Mouse (Mus musculus): ENCODE measurements around the gene Gm10803.
"Not testable (repeated sequence)": the region's sequence is repeated elsewhere in the genome, so short reads cannot be mapped to it uniquely, and the experiment has no call there.

Gm10803 gene

GRCm38 (mm10) chr2:93560268-93560667 lies at the start of gene Gm10803:
Gm10803 (plus strand) TSS chr2:93560568.
- DNase-seq (ENCODE audit: low read depth), result not testable (repeated sequence)

DNA sequence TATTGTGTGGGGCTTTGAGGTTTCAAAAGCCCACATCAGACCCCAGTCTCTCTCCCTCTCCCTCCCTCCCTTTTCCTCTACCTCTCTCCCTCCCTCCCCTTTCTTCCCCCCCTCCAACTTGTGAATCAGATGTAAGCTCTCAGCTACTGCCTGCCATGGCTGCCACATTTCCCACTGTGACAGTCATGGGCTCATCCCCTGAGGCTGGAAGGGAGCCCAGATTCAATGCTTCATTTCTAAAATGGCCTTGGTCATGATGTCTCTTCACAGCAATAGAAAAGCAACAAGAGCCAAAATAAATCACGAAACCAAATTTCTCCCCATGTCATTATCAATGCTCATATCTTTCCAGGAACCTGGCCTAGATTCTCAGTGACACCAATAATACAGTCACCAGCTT lies 49.5 kb upstream of the Gm10803 start:
- DNase-seq (ENCODE audit: low read depth), result no peak

DNA sequence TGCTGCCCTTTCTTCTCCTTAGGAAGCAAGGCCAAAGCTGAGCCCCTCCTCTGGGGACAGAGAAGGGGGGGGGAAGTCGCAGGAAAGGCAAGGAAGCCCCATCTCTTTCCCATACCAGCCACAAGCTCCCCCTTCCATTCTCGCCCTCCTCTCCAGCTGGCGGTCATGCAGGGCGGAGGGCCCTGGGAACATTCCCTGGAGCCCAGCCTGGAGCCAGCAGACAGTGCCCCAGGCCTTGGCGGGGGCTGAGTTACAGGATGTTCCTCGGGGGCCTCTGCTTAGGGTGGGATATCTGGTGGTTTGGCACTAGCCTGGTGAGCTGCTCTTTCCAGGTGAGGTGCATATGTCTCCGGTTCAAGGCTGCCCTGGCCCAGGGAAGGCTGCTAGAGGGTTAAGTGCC lies 48.2 kb upstream of the Gm10803 start:
- no peak for DNase-seq (ENCODE audit: low read depth)

GRCm38 (mm10) chr2:93515246-93515645 lies 45.1 kb upstream of the Gm10803 start:
- no peak for DNase-seq (ENCODE audit: low read depth)

DNA sequence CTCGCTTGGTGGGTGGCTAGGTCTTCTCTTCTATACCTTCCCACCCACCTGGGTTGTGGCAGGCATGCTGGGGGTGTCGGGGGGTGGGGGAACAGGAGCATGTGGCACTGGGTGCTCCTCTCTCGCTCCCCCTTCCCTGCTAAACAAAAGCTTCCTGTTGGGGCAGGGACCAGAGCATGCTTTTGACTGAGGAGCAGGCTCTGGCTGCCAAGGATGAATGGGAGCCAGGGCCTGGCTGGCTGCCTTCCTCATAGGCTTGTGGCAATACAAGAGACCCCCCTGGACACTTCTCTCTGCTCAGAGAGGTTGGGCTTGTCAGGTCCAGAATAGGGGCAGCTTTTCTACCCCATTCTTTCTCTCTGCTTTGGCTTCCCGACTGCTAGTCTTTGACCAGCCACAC lies 39.3 kb upstream of the Gm10803 start:
- no peak for DNase-seq (ENCODE audit: low read depth)

- DNase-seq (ENCODE audit: low read depth), result no peak
These were observed 38.8 kb upstream of the Gm10803 start for GRCm38 (mm10) chr2:93521571-93521970.

DNA sequence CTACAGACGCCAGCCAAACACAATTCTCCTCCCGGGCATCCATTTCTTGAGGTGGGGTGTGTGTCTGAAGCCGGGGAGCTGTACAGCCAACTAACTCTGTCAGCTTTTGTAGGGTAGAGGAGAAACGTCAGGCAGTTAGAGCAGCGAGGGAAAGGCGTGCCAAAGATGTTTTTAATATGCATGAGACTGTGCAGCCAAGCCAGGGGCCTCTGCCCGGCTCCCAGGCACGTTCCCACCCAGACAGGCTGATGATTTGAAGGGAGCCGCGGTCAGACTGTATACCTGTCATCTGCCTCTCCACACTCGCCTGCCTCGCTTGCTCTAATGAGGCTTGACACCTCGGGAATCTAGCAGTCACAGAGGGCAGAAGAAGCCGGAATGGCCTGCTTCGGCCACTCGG lies 38.4 kb upstream of the Gm10803 start:
- no peak for DNase-seq (ENCODE audit: low read depth)

DNA sequence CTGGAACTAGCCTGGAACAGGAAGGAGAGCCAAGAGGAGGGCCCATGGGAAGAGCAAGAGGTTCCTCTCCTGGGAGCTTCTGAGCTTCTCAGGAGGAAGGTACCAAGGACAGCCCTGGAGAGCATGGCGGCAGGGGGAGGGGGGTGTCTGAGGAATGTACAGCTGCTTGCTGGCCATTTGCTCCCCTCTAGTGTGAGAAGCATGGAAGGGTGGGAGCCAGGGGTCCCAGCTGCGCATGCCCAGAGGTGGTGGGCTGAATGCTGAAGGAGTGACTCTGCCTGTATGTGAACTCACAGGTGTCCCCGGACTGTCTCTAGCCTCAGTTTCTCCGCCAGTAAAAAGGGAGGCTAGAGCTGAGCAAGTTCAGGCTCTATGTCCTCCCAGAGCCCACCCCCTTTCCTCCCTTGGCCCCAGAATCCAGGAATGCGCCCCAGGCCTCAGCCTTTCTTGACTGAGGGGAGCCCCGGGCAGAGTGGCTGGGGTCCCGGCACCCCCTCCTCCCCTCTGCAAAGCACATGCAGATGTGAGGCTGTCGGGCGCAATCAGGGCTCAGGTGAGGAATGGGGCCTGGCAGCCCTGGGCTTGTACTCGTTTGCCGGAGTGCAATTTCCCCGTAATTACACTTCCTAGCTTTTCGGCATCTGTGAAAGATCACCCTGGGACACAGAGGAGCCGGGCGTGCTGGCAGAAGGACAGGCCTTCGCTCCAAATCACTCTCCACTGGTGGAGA lies 35.2 kb upstream of the Gm10803 start:
- DNase-seq (ENCODE audit: low read depth), result no peak

DNA sequence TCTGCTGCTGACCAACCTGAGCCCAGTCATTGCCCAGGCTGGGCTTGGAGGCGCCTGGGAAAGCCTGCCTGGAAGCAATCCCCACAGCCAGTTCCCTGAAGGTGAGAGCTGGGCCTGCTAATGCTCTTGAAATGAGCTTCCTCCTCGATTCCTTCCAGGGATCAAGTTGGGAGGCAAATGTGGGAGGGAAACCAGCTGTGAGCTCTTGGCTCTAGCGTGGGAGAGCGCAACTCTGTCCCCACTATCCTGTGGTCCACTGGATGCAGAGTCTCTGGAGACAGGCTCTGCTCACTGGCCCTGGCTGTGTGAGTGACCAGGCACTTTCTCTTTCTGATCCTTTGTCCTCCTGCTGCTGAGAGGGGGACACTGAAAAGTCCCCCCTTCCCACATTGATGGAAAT lies 30.8 kb upstream of the Gm10803 start:
- DNase-seq (ENCODE audit: low read depth), result no peak

DNA sequence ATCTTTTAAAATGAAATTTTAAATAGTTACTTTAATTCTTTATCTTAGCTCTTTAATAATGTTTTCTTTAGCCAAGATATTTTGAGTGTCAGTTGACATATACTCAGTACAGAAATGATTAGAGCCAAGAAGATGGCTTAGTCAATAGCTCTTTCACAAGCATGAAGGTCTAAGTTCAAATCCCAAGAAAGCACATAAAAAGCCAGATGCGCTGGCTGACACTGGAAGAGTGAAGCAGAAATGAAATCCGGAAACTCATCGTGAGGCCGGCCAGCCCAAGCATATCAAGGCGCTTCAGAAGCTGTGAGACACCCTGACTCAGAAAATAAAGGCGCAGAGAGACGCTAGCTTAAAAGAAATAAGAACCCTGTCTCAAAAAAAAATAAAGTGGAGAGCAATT lies 26.5 kb upstream of the Gm10803 start:
- DNase-seq (ENCODE audit: low read depth), result no peak

DNA sequence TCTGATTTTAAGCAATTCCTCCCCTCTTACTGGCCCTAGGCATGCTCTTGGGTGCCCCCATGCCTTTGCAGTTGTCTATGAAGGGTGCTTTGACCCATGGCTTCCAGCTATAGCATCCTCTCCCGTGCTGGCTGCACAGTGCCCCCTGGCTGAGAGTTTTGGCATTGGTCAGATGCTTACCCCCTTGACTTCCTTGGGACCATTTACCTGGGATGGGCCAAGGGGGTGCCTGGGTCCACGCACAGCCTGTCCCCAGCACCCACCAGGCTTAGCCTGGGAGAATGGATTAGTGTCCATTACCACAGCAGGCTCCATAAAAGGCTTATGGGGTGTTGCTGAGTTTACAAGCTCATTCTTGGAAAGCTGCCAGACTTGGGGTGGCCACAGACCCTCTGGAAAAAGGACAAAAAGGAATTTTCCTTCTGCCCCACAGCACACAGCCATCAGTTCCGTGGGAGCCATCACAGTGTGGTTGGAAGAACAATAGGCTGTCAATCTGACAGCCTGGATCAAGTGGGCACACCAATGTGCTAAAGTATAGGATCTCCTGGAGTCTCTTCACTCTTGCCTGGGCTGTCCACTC lies 22.9 kb upstream of the Gm10803 start:
- DNase-seq (ENCODE audit: low read depth), result no peak

DNA sequence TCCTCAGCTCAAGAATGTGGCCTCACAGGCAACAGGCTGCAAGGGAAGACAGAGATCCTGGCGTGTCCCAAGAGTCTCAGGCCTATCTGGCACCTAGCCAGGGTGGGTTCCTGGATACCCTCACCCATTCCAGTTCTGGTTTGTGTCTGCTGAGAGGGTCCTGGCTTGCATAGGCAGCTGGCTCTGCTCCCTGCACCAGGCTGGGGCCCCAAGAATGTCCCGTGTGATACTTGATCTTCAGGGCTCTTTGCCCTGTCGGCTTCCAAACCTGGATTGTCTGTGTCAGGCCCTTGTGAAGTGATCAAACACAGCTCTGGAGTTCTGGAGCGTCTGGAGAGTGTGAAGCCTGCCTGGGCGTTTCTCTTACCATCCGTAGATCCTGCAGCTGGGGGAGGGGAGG lies 22.2 kb upstream of the Gm10803 start:
- DNase-seq (ENCODE audit: low read depth), result no peak

- no peak for DNase-seq (ENCODE audit: low read depth)
These were observed 18.6 kb upstream of the Gm10803 start for GRCm38 (mm10) chr2:93541771-93542170.

- no peak for DNase-seq (ENCODE audit: low read depth)
These were observed 7.5 kb upstream of the Gm10803 start for GRCm38 (mm10) chr2:93552676-93553521.

- no peak for DNase-seq (ENCODE audit: low read depth)
These were observed 6.5 kb upstream of the Gm10803 start for GRCm38 (mm10) chr2:93553905-93554304.

- DNase-seq (ENCODE audit: low read depth), result no peak
These were observed 5.3 kb downstream of the Gm10803 start for GRCm38 (mm10) chr2:93565647-93566046.

DNA sequence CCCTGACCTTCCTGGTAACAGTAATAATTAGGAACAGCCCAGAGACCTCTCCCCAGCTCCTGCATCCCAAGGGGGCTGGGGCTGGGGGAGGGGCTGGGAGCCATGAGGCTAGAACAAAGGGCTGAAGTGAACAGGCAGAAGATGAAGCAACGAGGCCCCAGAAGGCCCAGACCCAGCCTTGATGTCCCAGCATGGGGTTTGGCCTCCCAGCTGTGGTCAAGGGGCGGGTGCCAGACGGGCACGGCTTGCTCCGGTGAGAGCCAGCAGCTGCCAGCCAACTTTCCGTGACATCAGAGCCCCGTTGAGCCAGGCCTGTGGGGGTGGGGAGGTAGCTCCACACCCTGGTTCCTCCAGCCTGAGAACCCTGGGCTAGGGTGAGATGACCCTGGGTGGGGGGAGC lies 7.3 kb downstream of the Gm10803 start:
- DNase-seq (ENCODE audit: low read depth), result no peak

GRCm38 (mm10) chr2:93572565-93572964 lies 12.2 kb downstream of the Gm10803 start:
- no peak for DNase-seq (ENCODE audit: low read depth)

DNA sequence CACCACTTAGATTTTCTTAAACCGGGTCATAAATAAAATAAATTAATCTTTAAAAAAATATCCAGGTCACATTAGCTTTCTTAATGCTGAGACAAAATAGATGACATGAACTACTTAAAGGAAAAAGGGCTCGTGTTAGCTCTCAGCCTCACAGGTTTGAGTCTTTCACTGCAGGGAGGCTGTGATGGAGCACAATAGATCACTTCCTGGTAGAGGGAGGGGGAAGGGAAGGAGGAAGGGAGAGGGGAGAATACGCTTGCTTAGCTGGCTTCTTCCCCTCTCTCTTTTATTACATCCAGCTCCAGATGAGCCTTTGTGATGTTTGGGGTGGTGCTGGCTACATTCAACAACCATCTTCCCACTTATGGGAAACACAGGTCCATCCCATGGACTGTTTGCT lies 20.9 kb downstream of the Gm10803 start:
- DNase-seq (ENCODE audit: low read depth), result no peak

- no peak for DNase-seq (ENCODE audit: low read depth)
These were observed 25.5 kb downstream of the Gm10803 start for GRCm38 (mm10) chr2:93585821-93586220.

DNA sequence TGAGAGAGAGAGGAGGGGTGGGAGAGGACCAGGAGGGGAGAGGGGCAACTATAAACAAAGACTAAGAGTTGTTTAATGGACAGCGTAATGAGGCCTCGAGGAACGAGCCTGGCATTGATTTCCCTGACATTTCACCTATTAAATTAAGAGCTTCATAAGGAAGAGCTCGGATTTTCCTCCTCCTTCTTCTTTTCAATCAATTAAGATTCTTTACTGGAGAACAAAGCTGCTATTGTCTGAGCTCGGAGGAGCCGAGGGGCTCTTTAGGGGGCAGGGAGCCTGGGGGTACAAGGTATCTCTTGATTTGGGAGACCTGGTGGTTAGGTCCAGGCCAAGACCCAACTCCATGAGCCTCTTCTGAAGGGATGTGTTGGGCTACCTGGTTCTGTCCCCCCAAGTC lies 27.1 kb downstream of the Gm10803 start:
- no peak for DNase-seq (ENCODE audit: low read depth)

GRCm38 (mm10) chr2:93589875-93590274 lies 29.5 kb downstream of the Gm10803 start:
- DNase-seq (ENCODE audit: low read depth), result no peak

GRCm38 (mm10) chr2:93591706-93592105 lies 31.3 kb downstream of the Gm10803 start:
- DNase-seq (ENCODE audit: low read depth), result no peak
